Mouse (Mus musculus) liver, adult 2 months (tissue): ENCODE data around the gene Flt1. TPM values are rescaled to one million over a fixed set of nuclear protein-coding genes. Genes with fewer than 3 reads are reported as not detected.

Experiments used
- DNase-seq: peaks from one replicate; pipeline ENCODE4 v3.0.0-alpha.2; 2011; ENCODE audit warnings: low read depth, low spot score; ENCODE audit errors: extremely low read depth
- H3K27ac ChIP-seq: fragments of 200-500 bp; replicated peaks from 2 replicates; pipeline ENCODE4 v1.5.1; 2012; ENCODE audit warnings: low read depth, mild to moderate bottlenecking, control low read depth, inconsistent platforms, low read length; ENCODE audit not compliant: insufficient read depth
- H3K27me3 ChIP-seq: fragments of 200-500 bp; 2 replicates; pipeline ENCODE4 v1.6.1; 2012; ENCODE audit warnings: mild to moderate bottlenecking, moderate library complexity, low read length, inconsistent platforms; ENCODE audit not compliant: control insufficient read depth, insufficient read depth
- H3K36me3 ChIP-seq: fragments of 200-500 bp; 2 replicates; pipeline ENCODE4 v1.6.1; 2012; ENCODE audit warnings: low read length, inconsistent platforms; ENCODE audit not compliant: control insufficient read depth, insufficient read depth
- H3K4me1 ChIP-seq: fragments of 200-500 bp; 2 replicates; pipeline ENCODE4 v1.6.1; 2011; ENCODE audit warnings: low read length; ENCODE audit not compliant: control insufficient read depth, insufficient read depth
- H3K4me3 ChIP-seq: fragments of 200-500 bp; 2 replicates; pipeline ENCODE4 v1.5.1; 2011; ENCODE audit warnings: low read depth, mild to moderate bottlenecking, control low read depth, low read length, moderate library complexity; ENCODE audit not compliant: insufficient read depth
- H3K79me2 ChIP-seq: fragments of 200-500 bp; 2 replicates; pipeline ENCODE4 v1.6.1; 2012; ENCODE audit warnings: inconsistent platforms, mild to moderate bottlenecking, low read length, moderate library complexity; ENCODE audit not compliant: control insufficient read depth, insufficient read depth
- H3K9ac ChIP-seq: fragments of 200-500 bp; 2 replicates; pipeline ENCODE4 v1.6.1; 2012; ENCODE audit warnings: low read depth, mild to moderate bottlenecking, control low read depth, inconsistent platforms, low read length
- CTCF ChIP-seq: fragments of 200-500 bp; IDR thresholded peaks from 2 replicates; pipeline ENCODE4 v1.5.1; 2011; ENCODE audit warnings: low read depth, low read length, control low read depth
- POLR2A ChIP-seq: fragments of 200-500 bp; IDR thresholded peaks from 2 replicates; pipeline ENCODE4 v1.6.1; 2011; ENCODE audit warnings: low read length, control low read depth; ENCODE audit not compliant: insufficient read depth; ENCODE audit errors: extremely low read depth
- WGBS: fragments of 180-500 bp; shearing (Covaris S2); methylation state at CpG from one replicate; pipeline ENCODE4 v1.1.7; 2018; 5-methylcytosine and 5-hydroxymethylcytosine counted together
- polyA plus RNA-seq: library from polyadenylated mRNA; depleted of rRNA; stranded (reverse); fragments of >200 nt; gene quantifications from 2 replicates; pipeline ENCODE4 v1.2.3, GENCODE M21; 2012
- total RNA-seq: library from RNA; depleted of rRNA; stranded (reverse); fragments of >200 nt; gene quantifications from 2 replicates; pipeline ENCODE4 v1.2.3, GENCODE M21; 2014

Gene Flt1
- total and polyA plus RNA-seq, 2 experiments: 1.3 to 4.8 TPM

- no peak overlapping the region for H3K4me3 ChIP-seq
- no peaks in the 10 kb centered on the region for H3K4me1 ChIP-seq
- no peaks in the 10 kb centered on the region for H3K27me3 ChIP-seq
- H3K9ac ChIP-seq: no peak overlapping the region
- H3K36me3 ChIP-seq: no peaks in the 10 kb centered on the region
- DNase-seq: peak; percentile 7
- 54% methylated on average over 17 of the region's 17 CpGs for WGBS
- H3K27ac ChIP-seq: no peak overlapping the region; the same call in 1 of the 2 replicates
- TF ChIP-seq POLR2A (no peak), CTCF (no peak)
- H3K79me2 ChIP-seq: no peaks in the 10 kb centered on the region
Measured at GRCm38 (mm10) chr5:147657882-147658855, 67.6 kb downstream of the Flt1 start.

GRCm38 (mm10) chr5:147655761-147656160 lies 70.0 kb downstream of the Flt1 start:
- DNase-seq: no peak
- Histone ChIP-seq H3K79me2 (no peaks in the 10 kb centered on the region), H3K4me3 (no peak overlapping the region), H3K27me3 (no peaks in the 10 kb centered on the region), H3K36me3 (no peaks in the 10 kb centered on the region), H3K9ac (no peak overlapping the region), H3K27ac (no peak overlapping the region), H3K4me1 (no peaks in the 10 kb centered on the region)
- peak; percentile 40; the same call in 1 of the 2 replicates for TF ChIP-seq CTCF
- no peak for TF ChIP-seq POLR2A
- WGBS: 90% methylated on average over 7 of the region's 7 CpGs

GRCm38 (mm10) chr5:147651233-147651632 lies 74.6 kb downstream of the Flt1 start:
- Histone ChIP-seq H3K9ac (no peak overlapping the region), H3K4me3 (no peak overlapping the region), H3K4me1 (no peaks in the 10 kb centered on the region), H3K36me3 (no peaks in the 10 kb centered on the region), H3K27me3 (no peaks in the 10 kb centered on the region), H3K79me2 (no peaks in the 10 kb centered on the region), H3K27ac (no peak overlapping the region)
- no peak for DNase-seq
- TF ChIP-seq CTCF: no peak
- WGBS: 89% methylated on average over 14 of the region's 14 CpGs

GRCm38 (mm10) chr5:147646351-147646929 lies 79.4 kb downstream of the Flt1 start:
- no peak for TF ChIP-seq POLR2A
- TF ChIP-seq CTCF: no peak
- H3K9ac ChIP-seq: no peak overlapping the region
- DNase-seq: no peak
- H3K36me3 ChIP-seq: no peaks in the 10 kb centered on the region
- WGBS: 65% methylated on average over 14 of the region's 14 CpGs
- no peaks in the 10 kb centered on the region for H3K79me2 ChIP-seq
- no peaks in the 10 kb centered on the region; the same call in 1 of the 2 replicates for H3K4me1 ChIP-seq
- H3K27me3 ChIP-seq: peaks cover 5% of the 10 kb centered on the region; the same call in 1 of the 2 replicates
- H3K27ac ChIP-seq: peak overlapping the region; percentile 60
- no peak overlapping the region for H3K4me3 ChIP-seq

GRCm38 (mm10) chr5:147645001-147645645 lies 80.7 kb downstream of the Flt1 start:
- Histone ChIP-seq H3K79me2 (no peaks in the 10 kb centered on the region), H3K4me3 (no peak overlapping the region), H3K4me1 (no peaks in the 10 kb centered on the region; the same call in 1 of the 2 replicates), H3K9ac (no peak overlapping the region), H3K27ac (peak overlapping the region; percentile 44), H3K36me3 (no peaks in the 10 kb centered on the region), H3K27me3 (peaks cover 5% of the 10 kb centered on the region; the same call in 1 of the 2 replicates)
- 64% methylated on average over 12 of the region's 12 CpGs for whole genome bisulfite sequencing
- TF ChIP-seq POLR2A: no peak
- TF ChIP-seq CTCF: no peak
- DNase-seq: peak; percentile 6
